Mouse (Mus musculus) gastrocnemius, adult 2 months (tissue): ENCODE data around the gene Edem1. TPM values are rescaled to one million over a fixed set of nuclear protein-coding genes. Genes with fewer than 3 reads are reported as not detected.
A peak's percentile ranks its signal among the peaks of the same experiment; 100 is the strongest.

ENCODE experiments used
- DNase-seq: peaks from one replicate; pipeline ENCODE4 v3.0.0; 2022
- H3K27ac ChIP-seq: fragments of 200-600 bp; 2 replicates; pipeline ENCODE4 v1.8.1; 2022; ENCODE audit warnings: mild to moderate bottlenecking
- H3K4me3 ChIP-seq: fragments of 200-600 bp; 2 replicates; pipeline ENCODE4 v1.8.1; 2022; ENCODE audit warnings: mild to moderate bottlenecking, moderate library complexity
- CTCF ChIP-seq: fragments of 200-600 bp; IDR thresholded peaks from 2 replicates; pipeline ENCODE4 v1.8.1; 2022; ENCODE audit warnings: antibody characterized with exemption, mild to moderate bottlenecking, moderate library complexity
- intact Hi-C: fragments of 180-260 bp; cut with DNase I; formaldehyde crosslinking; loops from one replicate; pipeline ENCODE4 v1.15.1; 2025
- long read RNA-seq, 2 experiments: library from polyadenylated mRNA; stranded (forward); transcript quantifications; one replicate each; pipeline ENCODE4 v2.0.0; 2021
- total RNA-seq, 2 experiments: library from RNA; stranded (reverse); gene quantifications; 2 replicates each; pipeline ENCODE4 v1.2.3; 2021

Edem1 gene
- total RNA-seq, result 1 to 10 TPM; 5.4 to 6.7 TPM
- long read RNA-seq, experiment 1, full-length matches to known transcripts, result 2 of 3 reads
- long read RNA-seq, experiment 1, partial matches to known transcripts, result 0 of 3 reads
- long read RNA-seq, experiment 1, other reads (novel, unspliced or antisense), result 1 of 3 reads
- long read RNA-seq, experiment 2, full-length matches to known transcripts, result 5 of 7 reads
- long read RNA-seq, experiment 2, partial matches to known transcripts, result 1 of 7 reads
- long read RNA-seq, experiment 2, other reads (novel, unspliced or antisense), result 1 of 7 reads

- TF ChIP-seq CTCF, result no peak
- intact Hi-C loops, result loop anchor here (1.0 kb wide), 1 partner anchor 45 kb away; the partner anchor contains the start of gene Arl8b
- peak; percentile 100 for DNase-seq
- Histone ChIP-seq H3K4me3 (peak within 1 kb of the TSS; percentile 94), H3K27ac (peak within 1 kb of the TSS; percentile 97)
Measured at GRCm38 (mm10) chr6:108828234-108828868, at the start of gene Edem1. Gene Edem1 (plus strand): TSS chr6:108828641.

GRCm38 (mm10) chr6:108781865-108782264 is 46.6 kb upstream of the Edem1 start:
- intact Hi-C loops, result no loop called here
- Histone ChIP-seq H3K27ac (no peak overlapping the region), H3K4me3 (no peak overlapping the region)
- no peak for TF ChIP-seq CTCF
- DNase-seq, result no peak

- DNase-seq, result peak; percentile 98
- peak; percentile 91 for TF ChIP-seq CTCF
- Histone ChIP-seq H3K4me3 (peak within 1 kb of the TSS; percentile 94), H3K27ac (peak within 1 kb of the TSS; percentile 98)
- intact Hi-C loops, result loop anchor here (1.0 kb wide), 1 partner anchor 46 kb away; the partner anchor contains the start of gene Edem1
Measured at GRCm38 (mm10) chr6:108782526-108783183, 45.8 kb upstream of the Edem1 start, which contains the start of gene Arl8b. Gene Arl8b (plus strand): TSS chr6:108783099.

GRCm38 (mm10) chr6:108783184-108783881 is 45.1 kb upstream of the Edem1 start:
- DNase-seq, result peak; percentile 58
- TF ChIP-seq CTCF, result no peak
- Histone ChIP-seq H3K4me3 (peak overlapping the region; percentile 94), H3K27ac (peak overlapping the region; percentile 98)
- intact Hi-C loops, result loop anchor here (1.0 kb wide), 1 partner anchor 45 kb away; the partner anchor contains the start of gene Edem1

GRCm38 (mm10) chr6:108784056-108784455 is 44.4 kb upstream of the Edem1 start:
- no peak for TF ChIP-seq CTCF

GRCm38 (mm10) chr6:108784796-108785195 is 43.6 kb upstream of the Edem1 start:
- intact Hi-C loops, result no loop called here
- Histone ChIP-seq H3K4me3 (peak overlapping the region; percentile 94), H3K27ac (peak overlapping the region; percentile 98; the same call in 1 of the 2 replicates)
- no peak for DNase-seq
- no peak; the same call in 1 of the 2 replicates for TF ChIP-seq CTCF

More at GRCm38 (mm10) chr6:108784056-108784455, 44.4 kb upstream of the Edem1 start:
- intact Hi-C loops, result no loop called here
- peak; percentile 22 for DNase-seq
- peak overlapping the region; percentile 94 for H3K4me3 ChIP-seq
- H3K27ac ChIP-seq, result peak overlapping the region; percentile 98

- intact Hi-C loops, result no loop called here
- DNase-seq, result no peak
- no peak overlapping the region; the same call in 1 of the 2 replicates for H3K27ac ChIP-seq
- peak overlapping the region; percentile 94; the same call in 1 of the 2 replicates for H3K4me3 ChIP-seq
- TF ChIP-seq CTCF, result no peak
Measured at GRCm38 (mm10) chr6:108785551-108785950, 42.9 kb upstream of the Edem1 start.

GRCm38 (mm10) chr6:108791498-108791897 is 36.9 kb upstream of the Edem1 start:
- no peak for TF ChIP-seq CTCF
- intact Hi-C loops, result no loop called here
- H3K4me3 ChIP-seq, result no peak overlapping the region
- no peak for DNase-seq
- H3K27ac ChIP-seq, result no peak overlapping the region; the same call in 1 of the 2 replicates

GRCm38 (mm10) chr6:108795912-108796311 is 32.5 kb upstream of the Edem1 start:
- DNase-seq, result no peak
- no peak overlapping the region for H3K4me3 ChIP-seq
- peak overlapping the region; percentile 53; the same call in 1 of the 2 replicates for H3K27ac ChIP-seq
- TF ChIP-seq CTCF, result no peak
- intact Hi-C loops, result no loop called here

GRCm38 (mm10) chr6:108796706-108797105 is 31.7 kb upstream of the Edem1 start:
- TF ChIP-seq CTCF, result no peak
- peak overlapping the region; percentile 53; the same call in 1 of the 2 replicates for H3K27ac ChIP-seq
- intact Hi-C loops, result no loop called here
- H3K4me3 ChIP-seq, result no peak overlapping the region
- DNase-seq, result peak; percentile 66

- Histone ChIP-seq H3K27ac (no peak overlapping the region), H3K4me3 (no peak overlapping the region)
- intact Hi-C loops, result no loop called here
- no peak for TF ChIP-seq CTCF
- no peak for DNase-seq
Measured at GRCm38 (mm10) chr6:108805194-108805593, 23.2 kb upstream of the Edem1 start.

- no peak for TF ChIP-seq CTCF
- intact Hi-C loops, result no loop called here
- H3K27ac ChIP-seq, result no peak overlapping the region
- DNase-seq, result no peak
- no peak overlapping the region for H3K4me3 ChIP-seq
Measured at GRCm38 (mm10) chr6:108805871-108806270, 22.6 kb upstream of the Edem1 start.
